Mouse (Mus musculus): Measurements from ENCODE around the gene Pih1d3.
A peak's percentile ranks its signal among the peaks of the same experiment; 100 is the strongest.

Gene Pih1d3

GRCm38 (mm10) chr1:31222564-31222963 is at the start of gene Pih1d3, which contains the start of gene 4931428L18Rik:
Gene Pih1d3 (plus strand): TSS chr1:31222838.
Gene 4931428L18Rik (minus strand): TSS chr1:31222684.
- no peak for DNase-seq (ENCODE audit: low spot score in 2 of 2)

GRCm38 (mm10) chr1:31175401-31175800 is 47.2 kb upstream of the Pih1d3 start:
- DNase-seq (ENCODE audit: low spot score in 2 of 2): no peak

GRCm38 (mm10) chr1:31176101-31176500 is 46.5 kb upstream of the Pih1d3 start, which contains the start of gene Lgsn:
Gene Lgsn (plus strand): TSS chr1:31176401.
- no peak for DNase-seq (ENCODE audit: low spot score in 2 of 2)

DNA sequence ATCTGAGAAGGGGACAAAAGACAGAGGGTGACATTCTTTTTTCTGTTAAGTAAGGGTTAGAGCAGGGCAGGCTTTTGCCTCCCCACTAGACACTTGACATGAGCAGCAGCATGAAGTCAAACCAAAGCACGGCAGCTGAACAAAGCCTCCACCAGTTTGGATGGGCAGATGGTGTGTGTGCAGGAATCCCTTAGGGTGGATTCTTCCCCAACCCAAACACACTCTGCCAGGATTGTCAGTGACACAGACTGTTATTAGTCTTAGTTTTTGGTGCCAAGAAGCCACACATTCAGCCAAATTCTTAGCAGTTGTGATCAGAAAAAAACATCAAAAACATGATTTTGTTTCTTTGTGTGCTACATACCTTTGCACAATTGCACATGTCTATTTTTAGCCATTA is 44.4 kb upstream of the Pih1d3 start:
- no peak for DNase-seq (ENCODE audit: low spot score in 2 of 2)

- no peak for DNase-seq (ENCODE audit: low spot score in 2 of 2)
Measured at GRCm38 (mm10) chr1:31190237-31190866, 32.3 kb upstream of the Pih1d3 start.

GRCm38 (mm10) chr1:31195633-31196032 is 27.0 kb upstream of the Pih1d3 start:
- no peak for DNase-seq (ENCODE audit: low spot score in 2 of 2)

DNA sequence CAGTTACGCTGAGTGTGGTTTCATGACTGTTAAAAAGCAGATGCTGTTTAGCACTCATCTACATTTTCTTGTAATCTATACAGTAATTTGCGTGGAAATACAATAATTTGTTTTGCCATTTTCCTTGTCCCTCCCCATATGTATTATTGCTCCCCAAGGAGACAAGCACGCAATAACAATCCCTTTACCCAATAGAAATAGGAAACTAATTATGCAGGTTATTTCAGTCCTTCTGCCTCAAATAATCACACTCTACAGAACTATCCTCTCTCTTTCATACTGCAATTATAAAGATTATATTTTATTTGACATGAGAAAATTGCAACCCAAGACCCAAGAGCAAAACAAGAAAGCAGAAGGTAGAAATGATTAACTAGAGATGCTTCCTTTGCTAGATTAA is 25.7 kb upstream of the Pih1d3 start:
- no peak for DNase-seq (ENCODE audit: low spot score in 2 of 2)

GRCm38 (mm10) chr1:31203771-31204170 is 18.9 kb upstream of the Pih1d3 start:
- no peak for DNase-seq (ENCODE audit: low spot score in 2 of 2)

- DNase-seq (ENCODE audit: low spot score in 2 of 2): no peak
Measured at GRCm38 (mm10) chr1:31205346-31205745, 17.3 kb upstream of the Pih1d3 start.

GRCm38 (mm10) chr1:31205770-31206169 is 16.9 kb upstream of the Pih1d3 start:
- DNase-seq (ENCODE audit: low spot score in 2 of 2): no peak

- DNase-seq (ENCODE audit: low spot score in 2 of 2): peak in 1 of 2 experiments; percentile 21
Measured at GRCm38 (mm10) chr1:31210144-31210543, 12.5 kb upstream of the Pih1d3 start.

GRCm38 (mm10) chr1:31214831-31215230 is 7.8 kb upstream of the Pih1d3 start:
- DNase-seq (ENCODE audit: low spot score in 2 of 2): no peak

- no peak for DNase-seq (ENCODE audit: low spot score in 2 of 2)
Measured at GRCm38 (mm10) chr1:31220599-31221250, 1.9 kb upstream of the Pih1d3 start.

- DNase-seq (ENCODE audit: low spot score in 2 of 2): no peak
Measured at GRCm38 (mm10) chr1:31233319-31234036, 10.8 kb downstream of the Pih1d3 start.

DNA sequence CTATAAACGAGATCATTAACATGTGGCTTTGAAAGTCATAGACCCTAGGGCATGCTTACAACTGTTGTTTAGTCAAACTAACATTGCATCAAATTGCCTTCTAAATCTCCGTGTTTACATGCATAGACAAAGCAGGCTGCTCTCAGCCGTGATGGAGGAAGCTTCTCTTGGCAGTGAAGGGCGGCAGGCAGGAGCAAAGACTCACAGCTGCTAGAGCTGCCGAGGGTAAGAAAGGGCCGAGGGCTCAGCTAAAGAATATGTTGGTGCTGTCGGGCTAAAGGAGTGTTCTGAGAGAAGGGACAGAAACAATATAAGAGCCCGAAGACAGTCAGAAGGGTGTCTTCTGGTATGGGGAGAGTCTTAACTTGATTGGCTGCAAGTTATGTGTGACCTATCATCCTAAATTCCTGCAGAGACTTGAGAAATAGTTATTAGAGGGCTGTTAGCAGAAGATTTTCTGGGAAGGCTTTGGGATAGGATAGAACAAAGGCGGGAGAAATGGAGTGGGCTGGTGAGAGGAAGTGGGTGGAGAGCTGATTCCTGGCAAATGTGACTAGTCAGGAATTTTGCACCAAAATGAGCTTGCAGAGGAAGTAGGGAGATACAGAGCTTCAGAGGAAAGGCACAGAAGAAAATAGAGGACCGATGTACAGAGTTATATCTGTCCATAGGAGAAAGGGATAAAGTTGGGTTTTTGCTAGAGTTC is 37.7 kb downstream of the Pih1d3 start:
- DNase-seq (ENCODE audit: low spot score in 2 of 2): no peak

Data from spleen, postnatal 14 days (tissue).